8 mouse cellular contexts compared by ENCODE assay signal in the genomic region with DNA sequence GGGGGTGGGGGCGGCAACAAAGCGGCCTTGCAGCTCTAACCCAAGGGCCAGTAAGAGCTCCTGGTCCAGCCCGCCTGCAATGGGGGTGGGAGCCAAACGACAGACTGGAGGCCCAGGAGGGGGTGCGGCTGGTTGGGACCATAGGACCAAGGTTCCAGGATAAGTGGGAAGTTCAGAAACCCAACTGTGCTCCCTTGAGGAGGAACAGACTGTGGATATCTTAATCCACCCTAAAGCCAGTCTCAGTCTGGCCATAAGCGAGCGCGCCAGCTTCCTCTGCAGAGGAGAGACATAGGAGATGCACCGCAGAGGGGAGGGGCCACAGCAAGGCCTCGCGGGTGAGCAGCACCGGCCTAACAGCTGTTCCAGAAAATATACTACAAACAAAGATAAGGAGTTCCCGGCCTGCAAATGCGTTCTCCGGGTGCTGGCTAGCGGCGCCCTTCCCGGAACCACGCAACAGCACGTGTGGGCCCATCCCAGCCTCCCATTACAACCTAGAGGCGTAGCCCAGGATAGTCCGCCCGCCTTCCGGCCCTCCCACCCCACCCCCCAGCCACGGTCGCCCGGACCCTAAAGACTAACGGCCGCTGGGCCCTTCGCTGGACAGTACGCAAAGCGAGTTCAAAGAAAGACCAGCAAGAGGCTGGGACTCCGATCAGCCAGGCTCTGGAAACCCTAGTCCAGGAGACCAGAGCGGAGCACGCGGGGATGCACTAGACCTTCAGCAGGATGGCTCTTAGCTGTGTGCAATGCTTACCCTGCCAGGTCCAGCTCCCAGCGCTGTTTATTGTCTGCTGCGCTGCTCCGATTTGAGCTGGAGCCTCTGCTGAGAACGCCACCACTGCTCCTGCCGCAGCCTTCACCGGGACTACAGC. TPM values are rescaled to one million over a fixed set of nuclear protein-coding genes. Genes with fewer than 3 reads are reported as not detected.
DNase-seq lines count a peak whose midpoint lies in the region; ATAC-seq and TF ChIP-seq lines count a peak whose summit lies in the region.

No protein-coding gene starts in this region.

- H3K27me3 ChIP-seq in limb, embryonic 14.5 days (ENCODE audit: control insufficient read depth, insufficient read depth, low read length) = no peaks in the 10 kb centered on the region
- no peaks in the 10 kb centered on the region for H3K27me3 ChIP-seq in midbrain, embryonic 15.5 days (replicated peaks)
- H3K27me3 ChIP-seq in stomach, embryonic 15.5 days (replicated peaks) = no peaks in the 10 kb centered on the region

- peak overlapping the region; percentile 76 for H3K27ac ChIP-seq in limb, embryonic 14.5 days (replicated peaks; ENCODE audit: low read depth, low read length)
- H3K27ac ChIP-seq in midbrain, embryonic 15.5 days = peak overlapping the region; percentile 83
- H3K27ac ChIP-seq in stomach, embryonic 15.5 days = peak overlapping the region; percentile 87

- H3K9ac ChIP-seq in limb, embryonic 14.5 days (ENCODE audit: low read depth, low read length, severe bottlenecking) = peak overlapping the region; percentile 53
- H3K9ac ChIP-seq in midbrain, embryonic 15.5 days = peak overlapping the region; percentile 65
- H3K9ac ChIP-seq in stomach, embryonic 15.5 days = peak overlapping the region; percentile 16; the same call in 1 of the 2 replicates

- H3K4me2 ChIP-seq in limb, embryonic 14.5 days (replicated peaks; ENCODE audit: low read depth, low read length, severe bottlenecking) = peak overlapping the region; percentile 56
- H3K4me2 ChIP-seq in midbrain, embryonic 15.5 days = peak overlapping the region; percentile 62
- peak overlapping the region; percentile 54 for H3K4me2 ChIP-seq in stomach, embryonic 15.5 days

- 19% methylated on average over 39 of the region's 42 CpGs for WGBS in limb, embryonic 14.5 days
- WGBS in midbrain, embryonic 15.5 days = 24% methylated on average over 42 of the region's 42 CpGs
- WGBS in stomach, embryonic 15.5 days = 24% methylated on average over 42 of the region's 42 CpGs

- no peaks in the 10 kb centered on the region for H3K9me3 ChIP-seq in limb, embryonic 14.5 days (ENCODE audit: control insufficient read depth, low read length)
- no peaks in the 10 kb centered on the region for H3K9me3 ChIP-seq in midbrain, embryonic 15.5 days
- no peaks in the 10 kb centered on the region for H3K9me3 ChIP-seq in stomach, embryonic 15.5 days

- no peaks in the 10 kb centered on the region for H3K36me3 ChIP-seq in limb, embryonic 14.5 days (ENCODE audit: control insufficient read depth, insufficient read depth, low read length)
- no peaks in the 10 kb centered on the region for H3K36me3 ChIP-seq in midbrain, embryonic 15.5 days (replicated peaks)
- no peaks in the 10 kb centered on the region for H3K36me3 ChIP-seq in stomach, embryonic 15.5 days

- ATAC-seq in granulocyte monocyte progenitor cell, adult 5-6 weeks (replicated peaks; ENCODE audit: poor library complexity, severe bottlenecking) = peak; percentile 64
- peak; percentile 78 for ATAC-seq in limb, embryonic 14.5 days (ENCODE audit: low FRiP score, low read depth)
- ATAC-seq in midbrain, embryonic 15.5 days (replicated peaks) = peak; percentile 90
- ATAC-seq in stomach, embryonic 15.5 days (ENCODE audit: insufficient read depth, low FRiP score, low read depth) = peak; percentile 76

- TF ChIP-seq POLR2A in limb, embryonic 14.5 days (IDR thresholded peaks at IDR 0.05; ENCODE audit: borderline replicate concordance, extremely low read depth, insufficient read depth, insufficient read length) = no peak

- H3K4me3 ChIP-seq in limb, embryonic 14.5 days (replicated peaks; ENCODE audit: low read length) = peak overlapping the region; percentile 56
- H3K4me3 ChIP-seq in midbrain, embryonic 15.5 days = peak overlapping the region; percentile 64
- peak overlapping the region; percentile 54 for H3K4me3 ChIP-seq in stomach, embryonic 15.5 days (replicated peaks)

- DNase-seq in 3134 (ENCODE audit: extremely low read depth, insufficient read length, low spot score) (peak; percentile 88), ZHBTc4 (ENCODE audit: low read depth, low spot score) (peak; percentile 64)
- DNase-seq in embryo, embryonic 10.5 days (ENCODE audit: low spot score) = peak; percentile 60
- peak; percentile 59 for DNase-seq in kidney, adult 18-20 months
- DNase-seq in limb, embryonic 14.5 days (ENCODE audit: low spot score) = peak; percentile 8

- H3K4me1 ChIP-seq in limb, embryonic 14.5 days (ENCODE audit: control insufficient read depth, insufficient read depth, low read length) = 0 out of 2 replicates have a peak, but pooled peaks cover 2% of the 10 kb centered on the region
- H3K4me1 ChIP-seq in midbrain, embryonic 15.5 days = peaks cover 17% of the 10 kb centered on the region
- no peaks in the 10 kb centered on the region for H3K4me1 ChIP-seq in stomach, embryonic 15.5 days

RNA-seq across cellular contexts. Expression of a gene that starts 0.5 kb away (rescaled TPM):
- total RNA-seq in granulocyte monocyte progenitor cell, adult 5-6 weeks (2014; fragmentation: Nextera tagmentation) = 7.8 and 10.2 TPM in 2 replicates
- total RNA-seq in granulocyte monocyte progenitor cell, adult 5-6 weeks (2017) = 7.8 and 8.1 TPM in 2 replicates
- polyA plus RNA-seq in limb, embryonic 14.5 days (2012; rRNA removed) = 9.3 and 9.5 TPM in 2 replicates
- 11.1 and 12.3 TPM in 2 replicates for polyA plus RNA-seq in limb, embryonic 14.5 days (2014; fragmentation: Nextera tagmentation; extraction: Ambion mirVana)
- 13.0 and 13.3 TPM in 2 replicates for polyA plus RNA-seq in midbrain, embryonic 15.5 days (2015; fragmentation: Nextera tagmentation; extraction: Ambion mirVana)
- 12.4 and 12.5 TPM in 2 replicates for polyA plus RNA-seq in stomach, embryonic 15.5 days (2015; fragmentation: Nextera tagmentation; extraction: Ambion mirVana)

Comparison
In these comparisons a context has a peak if more than half of its experiments do, and no peak if none do; other contexts are left out.
1. Peak in every context shown above with its lines: DNase-seq, ATAC-seq, H3K4me3 ChIP-seq and H3K27ac ChIP-seq.
2. DNase-seq: peak in every context shown above with its lines; median percentile 88 in 3134; 64 in ZHBTc4; 60 in embryo, embryonic 10.5 days; 59 in kidney, adult 18-20 months; 8 in limb, embryonic 14.5 days.